Mouse (Mus musculus) c-Kit-positive CD71-positive TER-119-negative erythroid progenitor cells, embryonic 14.5 days (primary cell): ENCODE measurements around the gene Aspm.
"Not testable (repeated sequence)": the region's sequence is repeated elsewhere in the genome, so short reads cannot be mapped to it uniquely, and the experiment has no call there.

Experiments used
- DNase-seq: peaks from one replicate; pipeline ENCODE4 v3.0.0-alpha.2; 2013; ENCODE audit warnings: low read depth

The Aspm gene

DNA sequence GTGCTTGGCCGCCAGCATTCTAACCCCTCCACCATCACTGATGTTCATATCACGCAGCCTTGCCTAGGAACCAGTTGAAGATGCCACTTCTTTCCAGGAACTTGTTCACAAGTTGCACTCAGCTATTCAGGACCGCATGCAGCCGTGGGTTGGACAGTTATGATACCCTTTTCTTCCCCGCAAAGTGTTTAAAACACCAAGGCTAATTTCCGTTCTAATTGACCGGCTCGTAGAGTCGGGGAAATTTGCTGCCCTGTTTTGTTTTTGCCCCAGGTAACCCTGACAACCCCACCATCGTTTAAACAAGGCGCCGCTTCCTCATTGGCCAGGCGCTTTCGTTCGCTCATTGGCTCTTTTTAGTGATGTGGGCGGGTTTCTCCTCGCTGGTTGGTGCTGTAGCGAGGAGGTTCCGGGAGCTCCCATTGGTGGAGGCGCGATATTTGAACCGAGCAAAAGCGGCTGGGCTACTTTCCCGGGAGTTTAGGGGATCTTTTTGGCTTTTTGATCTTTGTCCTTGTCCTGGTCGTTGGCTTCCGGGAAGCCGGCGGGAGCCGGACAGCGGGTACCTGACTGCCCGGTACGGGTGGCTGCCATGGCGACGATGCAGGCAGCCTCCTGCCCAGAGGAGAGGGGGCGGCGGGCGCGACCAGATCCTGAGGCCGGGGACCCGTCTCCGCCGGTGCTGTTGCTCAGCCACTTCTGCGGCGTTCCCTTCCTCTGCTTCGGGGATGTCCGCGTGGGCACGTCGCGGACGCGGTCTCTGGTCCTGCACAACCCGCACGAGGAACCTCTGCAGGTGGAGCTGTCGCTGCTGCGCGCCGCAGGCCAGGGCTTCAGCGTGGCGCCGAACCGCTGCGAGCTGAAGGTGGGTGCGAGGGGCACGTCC is at the start of gene Aspm:
Aspm (plus strand) TSS at position 433 of the 886 bp plus-strand sequence.
- DNase-seq = peak; percentile 94

DNA sequence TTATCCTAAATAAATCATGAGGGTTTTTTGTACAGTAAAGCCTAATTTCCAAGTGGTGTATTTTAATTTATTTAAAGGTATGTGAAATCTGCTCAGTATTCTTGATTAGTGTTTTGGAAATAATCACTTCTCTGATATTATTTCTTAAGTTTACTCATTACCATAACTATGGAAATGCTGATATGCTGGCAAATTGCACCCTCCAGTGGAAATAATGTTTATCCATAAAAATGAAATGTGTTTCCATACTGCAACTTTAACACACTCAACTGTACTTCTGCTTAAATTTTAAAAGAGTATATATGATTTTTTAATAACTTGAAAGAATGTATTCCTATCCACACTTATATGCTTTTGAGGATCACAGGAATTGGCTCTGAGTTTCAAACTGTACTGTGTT is 48.8 kb upstream of the Aspm start:
- no peak for DNase-seq

DNA sequence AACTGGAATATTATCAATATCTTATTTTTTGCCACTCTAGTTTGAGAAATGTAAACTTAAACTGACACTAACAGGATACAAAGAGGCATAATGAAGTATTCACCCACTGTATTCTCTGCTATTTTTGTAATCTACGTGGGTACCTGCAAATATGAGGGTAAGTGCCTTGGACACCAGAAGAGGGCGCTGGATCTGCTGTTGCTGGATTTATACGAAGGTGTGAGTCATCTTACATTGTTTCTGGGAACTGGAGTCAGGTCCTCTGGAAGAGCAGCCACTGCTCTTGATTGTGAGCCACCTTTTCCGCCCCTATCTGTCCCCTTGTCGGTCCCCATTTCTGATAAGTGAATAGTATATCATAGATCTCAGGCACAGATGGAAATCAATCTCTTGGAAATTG is 46.9 kb upstream of the Aspm start:
- no peak for DNase-seq

DNA sequence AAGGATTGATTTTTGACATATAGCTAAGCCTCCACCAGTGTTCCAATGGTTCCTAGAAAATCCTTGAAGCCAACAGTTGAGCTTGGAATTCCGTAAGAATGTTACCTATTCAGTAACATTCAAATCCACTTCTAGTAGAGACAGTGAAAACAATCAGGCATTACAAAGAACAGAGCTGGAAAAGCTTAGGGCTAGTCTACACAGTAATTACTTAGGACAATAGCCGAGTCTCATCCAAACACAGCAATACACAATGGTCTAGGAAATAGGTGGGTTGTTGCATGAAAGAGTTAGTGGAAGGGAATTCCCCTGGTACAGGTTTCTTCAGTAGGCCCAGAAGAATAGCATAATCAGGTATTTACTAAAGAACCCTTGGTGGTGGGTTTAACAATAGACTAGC is 42.2 kb upstream of the Aspm start:
- DNase-seq = not testable (repeated sequence)

DNA sequence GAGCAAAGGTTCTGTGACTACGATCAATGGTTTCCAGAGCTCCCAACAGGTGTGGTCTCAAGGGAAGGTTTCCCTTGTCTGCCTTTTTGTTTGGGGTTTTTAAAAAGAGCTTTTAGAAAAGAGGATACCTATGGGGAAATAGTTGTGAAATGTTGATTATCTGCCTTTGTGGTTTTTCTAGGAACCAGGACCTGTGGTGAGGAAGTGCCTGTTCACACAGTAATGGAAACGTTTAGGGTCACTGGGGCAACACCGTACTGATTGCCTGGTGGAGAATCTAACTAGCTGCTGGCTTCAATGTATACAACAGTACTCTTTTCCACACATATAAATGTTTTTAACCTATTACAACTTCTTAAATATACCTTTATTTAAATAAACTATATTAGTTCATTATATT is 41.1 kb upstream of the Aspm start:
- no peak for DNase-seq

DNA sequence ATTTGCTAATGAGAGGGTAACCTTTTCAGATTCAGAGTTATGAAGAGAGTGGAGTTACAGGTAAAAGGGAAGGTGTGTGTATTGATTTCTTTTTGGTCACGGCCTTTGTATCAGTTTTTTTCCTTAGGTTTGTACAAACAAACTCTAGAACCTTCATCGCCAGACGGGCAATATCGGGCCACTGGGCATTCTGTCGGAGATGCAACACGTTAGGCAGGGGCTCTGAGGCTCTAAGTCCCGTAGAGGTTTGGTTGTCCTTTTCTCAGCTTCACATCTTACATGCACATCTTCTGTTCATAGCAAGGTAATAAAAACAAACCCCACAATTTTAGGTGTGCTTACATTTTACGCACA is 33.1 kb upstream of the Aspm start:
- no peak for DNase-seq

DNA sequence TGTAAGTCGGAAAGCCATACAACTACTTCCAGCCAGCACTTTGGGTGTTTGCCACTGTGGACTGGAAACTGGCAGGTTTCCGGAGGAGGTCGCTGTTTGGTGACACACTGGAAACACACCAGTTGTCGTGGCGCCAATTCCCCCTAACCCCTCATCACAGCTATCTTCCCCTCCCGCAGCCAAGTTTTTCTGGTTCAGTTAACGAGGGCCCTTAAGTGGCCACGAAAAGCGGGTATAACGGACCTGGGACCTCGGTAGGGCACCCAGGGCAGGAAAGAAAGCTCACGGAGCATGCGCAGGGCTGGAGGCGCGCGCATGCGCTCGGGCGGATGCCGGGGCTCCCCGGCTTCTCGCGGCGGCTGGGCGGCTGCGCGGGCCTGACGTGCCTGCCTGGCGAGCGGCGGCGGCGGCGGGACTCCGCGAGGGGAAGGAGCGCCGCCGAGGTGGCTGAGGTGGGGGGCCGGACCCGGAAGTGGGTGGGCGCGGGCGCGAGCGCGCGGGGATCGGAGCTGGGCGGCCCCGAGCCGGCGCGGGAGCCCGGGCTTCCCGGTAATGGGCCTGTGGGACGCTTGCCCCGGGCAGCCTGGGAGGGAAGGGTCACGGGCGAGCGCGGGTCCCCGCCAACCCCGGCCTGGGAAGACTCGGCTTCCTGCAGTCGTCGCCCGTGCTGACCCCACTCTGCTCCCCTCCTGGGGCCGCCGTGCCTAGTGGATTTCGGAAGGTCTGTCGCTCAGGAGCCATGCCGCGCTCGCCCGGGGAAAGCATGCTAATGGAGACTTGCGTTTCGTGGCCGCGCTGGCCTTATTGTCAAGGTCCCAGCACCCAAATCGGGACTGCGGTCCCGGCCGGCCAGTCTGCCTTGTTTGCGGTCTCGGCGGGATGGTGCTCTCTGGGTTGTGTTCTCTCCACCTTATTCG is 32.4 kb upstream of the Aspm start, which contains the start of gene Zbtb41:
Zbtb41 (plus strand) TSS at position 414 of the 917 bp plus-strand sequence.
- peak; percentile 67 for DNase-seq

DNA sequence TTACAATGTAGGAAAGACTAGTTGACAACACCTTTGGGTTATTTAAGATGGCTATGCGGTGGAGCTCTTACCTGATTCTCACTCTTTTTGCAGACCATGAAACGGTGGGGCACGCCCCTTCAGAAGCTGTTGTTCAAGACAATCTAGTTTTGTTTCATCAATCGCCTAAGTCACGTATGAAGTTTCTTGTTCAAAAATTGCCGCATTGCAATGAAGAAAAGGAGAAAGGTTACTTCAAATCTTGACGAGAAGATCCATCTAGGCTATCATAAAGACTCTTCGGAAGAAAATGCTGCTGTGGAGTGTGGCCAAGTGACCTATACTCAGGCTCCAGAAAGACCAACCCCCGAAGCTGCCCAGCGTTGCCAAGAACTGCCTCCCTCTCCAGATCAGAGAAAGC is 31.6 kb upstream of the Aspm start:
- no peak for DNase-seq

DNA sequence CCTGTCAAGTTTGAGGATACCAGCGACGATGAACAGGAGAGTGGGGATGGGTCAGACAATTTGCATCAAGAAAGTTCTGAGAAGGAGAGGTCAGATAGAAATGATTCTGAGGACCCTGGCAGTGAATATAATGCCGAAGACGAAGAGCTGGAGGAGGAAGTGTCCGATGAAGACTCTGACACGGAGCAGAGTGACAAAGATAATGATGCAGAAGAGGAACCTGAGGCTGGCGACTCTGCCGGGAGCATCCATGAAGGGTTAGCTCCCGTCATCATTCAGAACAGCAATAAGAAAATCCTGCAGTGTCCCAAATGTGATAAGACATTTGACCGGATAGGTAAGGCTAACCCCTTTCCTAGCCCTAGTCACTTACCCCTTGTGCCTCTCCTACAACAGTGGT is 30.6 kb upstream of the Aspm start:
- DNase-seq = no peak

DNA sequence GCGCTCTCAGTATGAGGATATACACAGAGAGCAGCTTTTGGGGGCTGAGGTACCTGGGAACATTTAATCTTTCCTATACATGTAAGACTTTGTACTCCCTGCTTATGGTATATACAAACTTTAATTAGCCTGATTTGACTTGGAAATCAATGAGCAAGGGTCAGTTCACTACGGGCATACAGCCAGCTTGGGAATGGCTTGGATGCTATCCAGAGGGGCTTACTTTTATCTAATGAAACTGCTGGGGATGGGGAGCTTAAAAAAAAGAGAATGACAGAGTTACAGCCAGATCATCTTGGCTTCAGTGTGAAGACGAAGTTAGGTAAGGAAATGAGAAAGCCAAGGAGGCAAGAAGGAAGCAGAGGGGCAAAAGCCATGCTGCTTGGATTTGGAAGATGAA is 29.6 kb upstream of the Aspm start:
- no peak for DNase-seq

DNA sequence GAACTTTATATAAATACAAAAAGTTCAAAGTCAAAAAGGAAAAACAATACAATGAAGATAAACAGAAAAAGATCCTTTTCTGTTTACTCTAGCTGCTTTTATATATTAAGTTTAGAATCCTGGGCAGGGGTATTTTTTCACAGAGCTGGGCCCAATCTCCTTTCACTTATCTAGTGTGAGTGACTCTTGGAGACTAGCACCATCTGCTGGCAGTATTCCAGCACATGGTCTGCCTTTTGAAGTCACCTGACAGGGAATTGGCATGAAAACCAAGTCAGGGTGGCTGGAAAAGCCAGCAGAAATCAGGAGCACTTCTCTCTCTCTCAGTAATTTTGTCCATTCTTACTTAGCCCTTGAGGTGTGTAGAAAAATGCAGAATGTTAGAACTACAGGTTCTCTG is 16.2 kb upstream of the Aspm start:
- DNase-seq = no peak

DNA sequence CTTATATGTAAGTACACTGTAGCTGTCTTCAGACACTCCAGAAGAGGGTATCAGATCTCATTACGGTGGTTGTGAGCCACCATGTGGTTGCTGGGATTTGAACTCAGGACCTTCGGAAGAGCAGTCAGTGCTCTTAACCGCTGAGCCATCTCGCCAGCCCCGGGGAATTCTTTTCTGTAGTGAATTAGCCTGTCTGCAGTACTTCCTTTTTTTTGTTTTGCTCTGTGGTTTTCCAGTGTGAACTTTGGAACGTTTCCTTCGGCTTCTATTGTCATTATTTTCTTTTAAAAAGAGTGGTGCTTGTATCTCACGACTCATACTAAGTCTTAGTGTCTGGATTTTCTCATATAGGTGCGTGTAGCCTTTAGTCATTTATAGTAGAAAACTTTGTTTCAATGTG is 11.5 kb upstream of the Aspm start:
- DNase-seq = not testable (repeated sequence)

DNA sequence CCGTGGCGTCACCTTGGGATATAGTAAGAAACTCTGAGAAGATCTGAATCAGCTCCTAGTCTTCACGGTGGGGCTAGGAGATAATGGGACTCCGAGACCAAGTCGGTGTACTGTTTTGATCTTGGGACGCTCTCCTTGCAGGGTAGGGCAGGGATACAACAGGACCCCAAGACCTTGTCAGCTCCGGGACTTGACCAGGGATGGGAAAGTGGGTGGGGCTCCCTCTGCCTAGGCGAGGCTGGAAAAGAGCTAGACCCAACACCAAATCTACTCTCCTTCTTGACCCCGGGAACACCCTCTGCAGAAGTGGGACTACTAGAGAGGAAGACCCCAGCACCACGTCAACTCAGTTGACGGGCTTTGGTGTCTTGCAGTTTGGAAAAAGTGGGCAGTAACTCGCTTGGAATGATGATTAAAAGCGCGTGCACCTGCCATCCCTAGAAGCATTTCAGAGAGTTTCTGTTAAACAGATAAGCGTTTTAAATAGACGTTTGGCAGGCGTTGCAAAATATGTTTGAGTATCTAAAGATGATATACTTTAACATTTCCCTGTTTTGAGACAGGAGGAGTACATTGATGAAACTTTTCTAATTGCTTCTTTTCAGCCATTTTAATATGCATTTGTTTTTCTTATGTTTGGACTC is 776 bp downstream of the Aspm start:
- DNase-seq = peak; percentile 34

DNA sequence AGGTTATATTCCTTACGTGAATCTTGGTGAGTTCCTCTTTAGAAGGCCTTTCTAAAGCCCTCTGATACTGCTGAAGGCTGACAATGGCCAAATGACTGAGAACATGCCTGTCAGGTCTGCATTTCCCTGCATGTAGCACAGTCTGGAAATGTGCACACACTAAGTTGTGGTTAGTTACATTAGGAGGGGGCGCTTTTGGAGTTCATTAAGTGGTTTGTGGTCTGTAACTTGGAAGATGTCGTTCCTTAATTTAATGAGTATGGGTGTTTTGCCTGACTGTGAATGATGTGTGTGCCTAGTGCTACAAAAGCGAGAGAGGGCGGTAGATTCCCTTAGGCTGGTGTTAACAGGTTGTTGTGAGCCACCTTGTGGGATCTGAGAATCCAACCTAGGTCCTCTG is 6.2 kb downstream of the Aspm start:
- no peak for DNase-seq

DNA sequence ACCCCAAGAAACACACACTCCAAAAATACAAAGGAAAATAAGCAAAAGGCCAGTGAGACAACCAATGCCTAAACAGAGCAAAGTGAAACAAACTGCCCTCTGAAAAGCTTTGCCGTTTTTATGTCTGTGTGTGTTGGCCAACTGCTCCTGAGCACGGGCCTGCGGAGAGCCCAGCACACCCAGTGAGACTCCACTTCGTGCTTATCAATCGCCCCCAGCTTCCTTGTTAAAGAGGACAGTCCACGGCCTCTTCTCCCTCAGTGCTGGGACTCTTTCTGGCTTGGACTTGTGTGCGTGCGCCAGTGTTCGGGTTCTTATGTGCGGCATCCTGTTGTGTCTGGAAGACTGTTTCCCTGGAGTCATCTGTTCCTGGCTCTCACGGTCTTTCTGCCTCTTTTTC is 11.4 kb downstream of the Aspm start:
- DNase-seq = peak; percentile 21

DNA sequence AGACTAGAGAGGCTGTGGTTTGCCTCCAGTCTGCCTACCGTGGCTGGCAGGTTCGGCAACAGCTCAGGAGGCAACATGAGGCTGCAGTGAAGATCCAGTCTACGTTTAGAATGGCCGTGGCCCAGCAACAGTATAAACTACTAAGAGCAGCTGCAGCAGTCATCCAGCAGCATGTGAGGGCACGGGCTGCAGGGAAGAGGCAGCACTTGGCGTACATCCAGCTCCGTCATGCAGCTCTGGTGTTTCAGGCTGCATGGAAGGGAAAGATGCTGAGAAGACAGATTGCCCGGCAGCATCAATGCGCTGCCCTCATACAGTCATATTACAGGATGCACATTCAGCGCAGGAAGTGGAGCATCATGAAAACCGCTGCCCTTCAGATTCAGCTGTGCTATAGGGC is 24.3 kb downstream of the Aspm start:
- DNase-seq = no peak

DNA sequence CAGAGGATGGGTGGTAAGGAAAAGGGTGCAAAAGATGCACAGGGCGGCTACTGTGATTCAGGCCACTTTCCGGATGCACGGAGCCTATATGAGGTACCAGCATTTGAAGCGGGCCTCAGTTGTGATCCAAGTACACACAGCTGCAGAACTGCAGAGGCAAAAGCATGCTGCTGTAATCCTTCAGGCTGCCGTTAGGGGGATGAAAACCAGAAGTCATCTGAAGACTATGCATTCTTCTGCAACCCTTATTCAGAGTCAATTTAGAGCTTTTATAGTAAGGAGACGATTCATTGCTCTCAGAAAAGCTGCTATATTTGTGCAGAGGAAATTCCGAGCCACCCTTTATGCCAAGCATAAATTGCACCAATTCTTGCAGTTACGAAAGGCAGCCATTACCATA is 25.7 kb downstream of the Aspm start:
- DNase-seq = no peak

DNA sequence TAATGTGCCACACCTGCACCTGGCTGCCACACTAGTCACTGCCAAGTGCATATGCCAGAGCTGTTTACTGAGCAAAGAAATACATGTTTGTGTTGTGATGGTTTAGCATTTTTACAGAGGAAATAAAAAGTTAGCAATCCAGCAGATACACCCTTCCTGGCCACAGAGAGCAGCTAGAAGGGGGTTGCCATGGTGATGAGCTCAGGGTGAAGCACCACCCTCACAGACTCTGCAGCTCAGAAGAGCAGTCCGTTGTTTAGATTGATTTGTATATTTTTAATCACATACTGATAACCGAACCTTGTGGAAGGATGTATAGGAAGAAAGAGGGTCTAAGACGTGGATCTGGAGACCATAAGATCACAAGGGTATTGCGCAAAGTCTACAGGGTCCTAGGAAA is 26.6 kb downstream of the Aspm start:
- DNase-seq = no peak

DNA sequence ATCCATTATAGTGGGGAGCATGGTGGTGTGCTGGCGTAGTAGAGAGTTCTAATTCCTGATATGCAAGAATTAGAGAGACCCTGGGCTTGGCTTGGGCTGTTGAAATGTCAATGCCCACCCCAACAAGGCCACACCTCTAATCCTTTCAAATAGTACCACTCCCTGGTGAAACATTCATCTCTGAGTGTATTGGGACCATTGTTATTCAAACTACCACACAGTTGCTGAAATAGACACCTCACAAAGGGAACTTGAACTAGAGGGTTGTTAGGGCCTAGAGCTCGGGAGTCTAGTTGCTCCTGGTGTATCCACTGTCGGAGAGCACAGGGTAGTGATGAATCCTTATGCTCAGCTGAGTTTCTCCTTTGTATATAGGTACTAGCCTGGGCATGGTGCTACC is 40.1 kb downstream of the Aspm start:
- DNase-seq = no peak

DNA sequence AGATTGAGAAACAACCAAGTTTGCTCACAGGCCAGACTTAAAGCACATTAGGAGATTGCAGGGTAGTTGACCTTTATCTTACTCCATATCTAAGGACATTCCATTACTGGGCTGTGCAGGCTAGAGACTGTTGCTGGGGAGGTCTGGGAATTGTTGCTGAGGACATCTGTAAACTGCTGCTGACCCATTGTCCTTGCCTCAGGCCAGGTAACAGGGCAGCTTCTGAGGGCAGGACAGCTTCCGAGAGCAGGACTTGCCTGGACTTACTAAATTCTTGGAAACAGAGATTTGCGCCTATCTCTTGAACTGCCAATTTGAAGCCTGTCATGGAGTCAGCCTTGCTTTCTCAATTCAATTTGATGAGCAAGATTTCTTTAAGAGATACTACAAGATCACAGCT is 40.8 kb downstream of the Aspm start:
- no peak for DNase-seq

DNA sequence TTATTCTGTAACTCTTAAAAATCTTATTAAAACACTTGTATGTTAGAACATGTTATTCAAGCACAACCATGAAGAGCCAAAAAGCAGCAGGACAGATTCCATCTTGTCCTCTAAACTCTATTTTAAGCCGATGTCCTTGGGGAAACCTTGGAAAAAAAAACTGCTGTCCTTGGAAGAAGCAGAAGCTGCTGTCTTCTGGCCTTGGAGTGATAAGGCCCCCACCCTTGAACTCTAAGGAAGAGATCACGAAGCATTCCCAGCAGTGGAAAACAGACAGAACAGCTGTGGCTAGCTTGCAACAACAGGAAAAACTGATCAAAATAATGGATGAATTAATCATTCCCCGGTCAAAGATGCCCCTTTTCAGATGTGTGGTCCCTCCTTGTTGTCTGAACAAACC is 41.6 kb downstream of the Aspm start:
- DNase-seq = no peak

DNA sequence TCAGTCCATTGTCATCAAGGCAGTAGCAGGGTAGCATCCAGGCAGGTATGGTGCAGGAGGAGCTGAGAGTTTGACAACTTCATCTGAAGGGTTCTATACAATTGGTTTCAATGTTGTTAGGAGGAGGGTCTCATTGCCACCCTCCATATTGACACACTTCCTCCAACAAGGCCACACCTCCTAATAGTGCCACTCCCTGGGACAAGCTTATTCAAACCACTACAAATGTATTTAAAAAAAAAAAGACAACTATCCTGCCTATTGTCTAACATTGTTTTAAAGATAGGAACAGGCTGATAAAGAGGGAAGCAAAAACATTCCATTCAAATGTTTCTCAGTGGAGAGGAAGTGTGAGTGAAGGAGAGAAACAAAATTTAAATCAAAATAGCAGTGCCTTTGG is 45.2 kb downstream of the Aspm start:
- no peak for DNase-seq
